Mouse (Mus musculus): ENCODE data around the gene Ablim2. TPM values are rescaled to one million over a fixed set of nuclear protein-coding genes. Genes with fewer than 3 reads are reported as not detected.

Gene Ablim2
- polyA plus RNA-seq, 1 experiment from 2014 or later: 0.09 TPM

DNA sequence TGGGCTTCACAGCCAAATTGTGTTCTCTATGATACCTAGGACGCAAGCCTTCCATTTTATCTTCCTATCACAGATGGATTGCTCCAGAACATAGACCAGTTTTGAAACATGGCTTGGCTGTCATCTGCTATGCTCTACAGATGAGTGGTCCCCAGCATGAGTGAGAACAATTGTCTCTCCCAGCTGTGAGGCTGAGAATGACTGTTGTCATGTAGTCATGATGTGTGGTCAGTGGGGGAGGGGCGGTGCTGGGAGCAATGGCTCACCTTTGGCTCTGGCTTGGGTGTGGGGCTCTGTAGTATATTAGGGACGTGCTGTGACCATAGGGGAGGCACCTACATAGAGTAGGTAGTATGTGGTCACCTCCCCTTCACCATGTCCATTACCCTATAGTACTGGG lies 60.2 kb downstream of the Ablim2 start:
- H3K9ac ChIP-seq (ENCODE audit: low read length): no peak overlapping the region
- H3K27ac ChIP-seq (ENCODE audit: low read depth, low read length): no peak overlapping the region
- H3K36me3 ChIP-seq (ENCODE audit: control insufficient read depth, insufficient read depth, low read length): no peaks in the 10 kb centered on the region
- no peak for ATAC-seq (replicated peaks; ENCODE audit: low FRiP score)
- no peaks in the 10 kb centered on the region for H3K9me3 ChIP-seq (ENCODE audit: control insufficient read depth, low read length)
- WGBS: 89% methylated on average over 3 of the region's 3 CpGs
- DNase-seq (ENCODE audit: low spot score): no peak
- no peaks in the 10 kb centered on the region for H3K27me3 ChIP-seq (ENCODE audit: control insufficient read depth, insufficient read depth, low read length)
- no peak overlapping the region for H3K4me2 ChIP-seq (ENCODE audit: low read depth, low read length, severe bottlenecking)
- no peak overlapping the region for H3K4me3 ChIP-seq (ENCODE audit: low read depth, low read length)
- no peaks in the 10 kb centered on the region for H3K4me1 ChIP-seq (replicated peaks; ENCODE audit: control insufficient read depth, insufficient read depth, low read length)

- DNase-seq (ENCODE audit: low spot score) (no peak), ATAC-seq (replicated peaks; ENCODE audit: low FRiP score) (no peak)
- Histone ChIP-seq H3K4me2 (ENCODE audit: low read depth, low read length, severe bottlenecking) (no peak overlapping the region), H3K27ac (ENCODE audit: low read depth, low read length) (no peak overlapping the region), H3K36me3 (ENCODE audit: control insufficient read depth, insufficient read depth, low read length) (no peaks in the 10 kb centered on the region), H3K9ac (ENCODE audit: low read length) (no peak overlapping the region), H3K4me1 (replicated peaks; ENCODE audit: control insufficient read depth, insufficient read depth, low read length) (no peaks in the 10 kb centered on the region), H3K27me3 (ENCODE audit: control insufficient read depth, insufficient read depth, low read length) (no peaks in the 10 kb centered on the region), H3K4me3 (ENCODE audit: low read depth, low read length) (no peak overlapping the region), H3K9me3 (ENCODE audit: control insufficient read depth, low read length) (no peaks in the 10 kb centered on the region)
- 81% methylated on average over 5 of the region's 5 CpGs for WGBS
Observed at GRCm38 (mm10) chr5:35822721-35823120, 65.0 kb downstream of the Ablim2 start.

- H3K27ac ChIP-seq (ENCODE audit: low read depth, low read length): no peak overlapping the region
- no peak overlapping the region for H3K4me2 ChIP-seq (ENCODE audit: low read depth, low read length, severe bottlenecking)
- no peak overlapping the region for H3K9ac ChIP-seq (ENCODE audit: low read length)
- no peaks in the 10 kb centered on the region for H3K36me3 ChIP-seq (ENCODE audit: control insufficient read depth, insufficient read depth, low read length)
- H3K4me1 ChIP-seq (replicated peaks; ENCODE audit: control insufficient read depth, insufficient read depth, low read length): no peaks in the 10 kb centered on the region
- H3K27me3 ChIP-seq (ENCODE audit: control insufficient read depth, insufficient read depth, low read length): no peaks in the 10 kb centered on the region
- H3K4me3 ChIP-seq (ENCODE audit: low read depth, low read length): no peak overlapping the region
- ATAC-seq (replicated peaks; ENCODE audit: low FRiP score) (no peak), DNase-seq (ENCODE audit: low spot score) (no peak)
- H3K9me3 ChIP-seq (ENCODE audit: control insufficient read depth, low read length): no peaks in the 10 kb centered on the region
- WGBS: 59% methylated on average over 5 of the region's 5 CpGs
Observed at GRCm38 (mm10) chr5:35826465-35826864, 68.8 kb downstream of the Ablim2 start.

DNA sequence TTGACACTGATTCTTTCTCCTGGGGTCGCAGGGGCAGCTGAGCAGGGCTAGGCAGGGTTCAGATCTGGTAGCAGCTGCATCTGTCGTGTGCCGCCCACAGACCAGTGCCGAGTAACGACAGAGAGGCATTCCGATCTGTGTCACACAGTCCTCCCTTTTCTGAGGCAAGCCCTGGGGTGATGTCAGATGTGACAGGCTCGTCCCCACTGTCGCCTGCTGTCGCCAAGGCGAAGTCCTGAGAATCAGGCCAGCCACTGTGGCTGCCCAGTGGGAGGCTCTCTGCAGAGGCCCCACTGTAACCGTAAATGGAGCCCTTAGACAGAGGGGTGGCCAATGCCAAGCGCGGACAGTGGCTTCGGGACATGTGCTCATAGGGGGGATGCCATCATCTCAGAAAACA lies 69.4 kb downstream of the Ablim2 start:
- Histone ChIP-seq H3K4me2 (ENCODE audit: low read depth, low read length, severe bottlenecking) (no peak overlapping the region), H3K9me3 (ENCODE audit: control insufficient read depth, low read length) (no peaks in the 10 kb centered on the region), H3K36me3 (ENCODE audit: control insufficient read depth, insufficient read depth, low read length) (no peaks in the 10 kb centered on the region), H3K4me3 (ENCODE audit: low read depth, low read length) (no peak overlapping the region), H3K9ac (ENCODE audit: low read length) (no peak overlapping the region), H3K27ac (ENCODE audit: low read depth, low read length) (no peak overlapping the region), H3K4me1 (replicated peaks; ENCODE audit: control insufficient read depth, insufficient read depth, low read length) (no peaks in the 10 kb centered on the region), H3K27me3 (ENCODE audit: control insufficient read depth, insufficient read depth, low read length) (no peaks in the 10 kb centered on the region)
- 50% methylated on average over 14 of the region's 14 CpGs for WGBS
- ATAC-seq (replicated peaks; ENCODE audit: low FRiP score) (no peak), DNase-seq (ENCODE audit: low spot score) (no peak)

DNA sequence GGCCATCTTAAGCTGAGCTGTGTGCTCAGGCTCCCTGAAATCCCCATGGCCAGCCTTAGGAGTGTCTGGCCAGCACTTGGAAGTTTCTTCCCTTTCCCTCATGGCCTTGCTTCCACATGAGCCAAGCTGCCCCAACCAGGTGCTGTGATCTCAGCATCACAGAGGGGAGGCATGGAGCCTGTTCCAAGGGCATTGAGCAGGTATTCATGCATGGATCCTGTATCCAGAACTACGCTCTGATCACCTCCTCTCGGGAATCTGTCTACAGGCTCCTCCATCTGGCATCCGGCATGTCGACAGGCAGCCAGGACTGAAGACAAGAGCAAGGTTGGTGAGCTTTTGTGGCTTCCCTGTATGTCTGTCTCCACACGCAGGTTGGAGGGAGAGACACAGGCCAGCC lies 70.2 kb downstream of the Ablim2 start:
- Histone ChIP-seq H3K4me3 (ENCODE audit: low read depth, low read length) (no peak overlapping the region), H3K9me3 (ENCODE audit: control insufficient read depth, low read length) (no peaks in the 10 kb centered on the region), H3K27me3 (ENCODE audit: control insufficient read depth, insufficient read depth, low read length) (no peaks in the 10 kb centered on the region), H3K36me3 (ENCODE audit: control insufficient read depth, insufficient read depth, low read length) (no peaks in the 10 kb centered on the region), H3K4me2 (ENCODE audit: low read depth, low read length, severe bottlenecking) (no peak overlapping the region), H3K9ac (ENCODE audit: low read length) (no peak overlapping the region), H3K27ac (ENCODE audit: low read depth, low read length) (no peak overlapping the region), H3K4me1 (replicated peaks; ENCODE audit: control insufficient read depth, insufficient read depth, low read length) (no peaks in the 10 kb centered on the region)
- 87% methylated on average over 5 of the region's 5 CpGs for WGBS
- no peak for DNase-seq (ENCODE audit: low spot score)
- ATAC-seq (replicated peaks; ENCODE audit: low FRiP score): no peak

DNA sequence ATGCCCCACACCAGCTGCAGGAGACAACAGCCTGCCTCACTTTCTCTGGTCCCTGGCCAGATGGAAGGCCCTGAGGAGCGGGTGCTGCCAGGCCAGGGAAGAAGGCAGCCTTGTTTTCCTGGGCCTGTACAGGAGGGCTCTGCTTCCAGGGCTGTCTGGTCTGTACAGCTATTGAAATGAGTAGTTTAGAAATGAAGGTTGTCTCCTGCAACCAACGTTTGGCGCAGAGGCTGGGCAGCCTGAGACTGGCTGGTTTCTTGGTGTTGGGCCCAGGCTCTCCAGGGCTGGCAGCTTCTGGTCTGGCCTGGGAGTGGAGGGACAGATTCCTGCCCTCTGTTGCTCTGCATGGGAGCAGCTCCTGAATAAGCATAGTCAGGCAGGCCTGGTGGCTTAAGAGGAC lies 72.4 kb downstream of the Ablim2 start:
- Histone ChIP-seq H3K4me2 (ENCODE audit: low read depth, low read length, severe bottlenecking) (no peak overlapping the region), H3K27me3 (ENCODE audit: control insufficient read depth, insufficient read depth, low read length) (no peaks in the 10 kb centered on the region), H3K9ac (ENCODE audit: low read length) (no peak overlapping the region), H3K4me3 (ENCODE audit: low read depth, low read length) (no peak overlapping the region), H3K36me3 (ENCODE audit: control insufficient read depth, insufficient read depth, low read length) (no peaks in the 10 kb centered on the region), H3K4me1 (replicated peaks; ENCODE audit: control insufficient read depth, insufficient read depth, low read length) (no peaks in the 10 kb centered on the region), H3K9me3 (ENCODE audit: control insufficient read depth, low read length) (no peaks in the 10 kb centered on the region), H3K27ac (ENCODE audit: low read depth, low read length) (no peak overlapping the region)
- ATAC-seq (replicated peaks; ENCODE audit: low FRiP score) (no peak), DNase-seq (ENCODE audit: low spot score) (no peak)
- 86% methylated on average over 3 of the region's 3 CpGs for WGBS

GRCm38 (mm10) chr5:35833881-35834280 lies 76.2 kb downstream of the Ablim2 start:
- H3K27ac ChIP-seq (ENCODE audit: low read depth, low read length): no peak overlapping the region
- H3K4me1 ChIP-seq (replicated peaks; ENCODE audit: control insufficient read depth, insufficient read depth, low read length): no peaks in the 10 kb centered on the region
- DNase-seq (ENCODE audit: low spot score): no peak
- WGBS: 90% methylated on average over 4 of the region's 4 CpGs
- no peak overlapping the region for H3K4me2 ChIP-seq (ENCODE audit: low read depth, low read length, severe bottlenecking)
- no peak overlapping the region for H3K9ac ChIP-seq (ENCODE audit: low read length)
- H3K9me3 ChIP-seq (ENCODE audit: control insufficient read depth, low read length): no peaks in the 10 kb centered on the region
- no peak for ATAC-seq (replicated peaks; ENCODE audit: low FRiP score)
- no peaks in the 10 kb centered on the region for H3K27me3 ChIP-seq (ENCODE audit: control insufficient read depth, insufficient read depth, low read length)
- no peaks in the 10 kb centered on the region for H3K36me3 ChIP-seq (ENCODE audit: control insufficient read depth, insufficient read depth, low read length)
- H3K4me3 ChIP-seq (ENCODE audit: low read depth, low read length): no peak overlapping the region

GRCm38 (mm10) chr5:35836992-35837391 lies 79.3 kb downstream of the Ablim2 start:
- ATAC-seq (replicated peaks; ENCODE audit: low FRiP score) (no peak), DNase-seq (ENCODE audit: low spot score) (no peak)
- no peak overlapping the region for H3K4me2 ChIP-seq (ENCODE audit: low read depth, low read length, severe bottlenecking)
- H3K27ac ChIP-seq (ENCODE audit: low read depth, low read length): no peak overlapping the region
- H3K27me3 ChIP-seq (ENCODE audit: control insufficient read depth, insufficient read depth, low read length): no peaks in the 10 kb centered on the region
- WGBS: 93% methylated on average over 15 of the region's 15 CpGs
- no peak overlapping the region for H3K4me3 ChIP-seq (ENCODE audit: low read depth, low read length)
- H3K9ac ChIP-seq (ENCODE audit: low read length): no peak overlapping the region
- H3K36me3 ChIP-seq (ENCODE audit: control insufficient read depth, insufficient read depth, low read length): no peaks in the 10 kb centered on the region
- no peaks in the 10 kb centered on the region for H3K4me1 ChIP-seq (replicated peaks; ENCODE audit: control insufficient read depth, insufficient read depth, low read length)
- H3K9me3 ChIP-seq (ENCODE audit: control insufficient read depth, low read length): no peaks in the 10 kb centered on the region

GRCm38 (mm10) chr5:35839262-35839661 lies 81.6 kb downstream of the Ablim2 start:
- no peaks in the 10 kb centered on the region for H3K9me3 ChIP-seq (ENCODE audit: control insufficient read depth, low read length)
- H3K9ac ChIP-seq (ENCODE audit: low read length): no peak overlapping the region
- WGBS: 47% methylated on average over 2 of the region's 2 CpGs
- no peak overlapping the region for H3K4me3 ChIP-seq (ENCODE audit: low read depth, low read length)
- no peaks in the 10 kb centered on the region for H3K4me1 ChIP-seq (replicated peaks; ENCODE audit: control insufficient read depth, insufficient read depth, low read length)
- no peak overlapping the region for H3K4me2 ChIP-seq (ENCODE audit: low read depth, low read length, severe bottlenecking)
- no peaks in the 10 kb centered on the region for H3K36me3 ChIP-seq (ENCODE audit: control insufficient read depth, insufficient read depth, low read length)
- ATAC-seq (replicated peaks; ENCODE audit: low FRiP score) (no peak), DNase-seq (ENCODE audit: low spot score) (no peak)
- no peak overlapping the region for H3K27ac ChIP-seq (ENCODE audit: low read depth, low read length)
- H3K27me3 ChIP-seq (ENCODE audit: control insufficient read depth, insufficient read depth, low read length): no peaks in the 10 kb centered on the region
